In genomic region chr3:105504272-105504671, GRCm38 (mm10) we compare ENCODE assay signal across 13 mouse cellular contexts. TPM values are rescaled to one million over a fixed set of nuclear protein-coding genes. Genes with fewer than 3 reads are reported as not detected.
"Had no signal": no experiment of that assay in that cellular context is flagged by ENCODE, and none has a peak within 500 bp of the region (broad histone marks: within the 10 kb centered on the region; RNA-seq: fewer than 3 reads in every experiment).

No protein-coding gene starts in this region.

- H3K27me3 ChIP-seq: kidney, embryonic 15.5 days; limb, embryonic 13.5 days; liver, embryonic 15.5 days; midbrain, embryonic 12.5 days had no signal

- H3K27ac ChIP-seq: kidney, embryonic 15.5 days; limb, embryonic 13.5 days; liver, embryonic 15.5 days; macrophage; midbrain, embryonic 12.5 days; stomach, postnatal 0 days had no signal

- H3K9ac ChIP-seq: kidney, embryonic 15.5 days; limb, embryonic 13.5 days; liver, embryonic 15.5 days; midbrain, embryonic 12.5 days had no signal

- H3K4me3 ChIP-seq: kidney, embryonic 15.5 days; limb, embryonic 13.5 days; liver, embryonic 15.5 days; megakaryocyte, embryonic 14.5 days; midbrain, embryonic 12.5 days had no signal

- H3K36me3 ChIP-seq: kidney, embryonic 15.5 days; limb, embryonic 13.5 days; liver, embryonic 15.5 days; midbrain, embryonic 12.5 days had no signal

- H3K4me2 ChIP-seq: kidney, embryonic 15.5 days; limb, embryonic 13.5 days; liver, embryonic 11.5 days; liver, embryonic 15.5 days; midbrain, embryonic 12.5 days had no signal

- DNase-seq: kidney, postnatal 14 days; left cerebral cortex, postnatal 4 days; lung, adult 2 months; lung, postnatal 14 days; thymus, postnatal 36 days had no signal

- H3K4me1 ChIP-seq: kidney, embryonic 15.5 days; limb, embryonic 13.5 days; liver, embryonic 15.5 days; megakaryocyte, embryonic 14.5 days had no signal

- H3K9me3 ChIP-seq: kidney, embryonic 15.5 days; limb, embryonic 13.5 days; liver, embryonic 15.5 days; megakaryocyte, embryonic 14.5 days; midbrain, embryonic 12.5 days had no signal

RNA-seq across cellular contexts. Expression of gene Kcnd3, which starts 52.1 kb away (rescaled TPM):
- polyA plus RNA-seq: macrophage had no signal
